Mouse (Mus musculus): ENCODE results near the gene Gm10310.
"Not testable (repeated sequence)": the region's sequence is repeated elsewhere in the genome, so short reads cannot be mapped to it uniquely, and the experiment has no call there.

- TF ChIP-seq E2F4 (IDR thresholded peaks at IDR 0.05; ENCODE audit: borderline replicate concordance, low read depth, low read length); EP300 (IDR thresholded peaks at IDR 0.05; ENCODE audit: low read depth in 1 of 2, low read length in 2 of 2); CTCF (IDR thresholded peaks at IDR 0.05 in 2 of 3, conservative IDR thresholded peaks at IDR 0.05 in 1 of 3; ENCODE audit: control insufficient read depth in 1 of 3, insufficient read depth in 1 of 3, low read depth in 2 of 3, low read length in 3 of 3, poor library complexity in 1 of 3, severe bottlenecking in 1 of 3); GATA1 (IDR thresholded peaks at IDR 0.05; ENCODE audit: low read depth, low read length); ZC3H11A (IDR thresholded peaks at IDR 0.05; ENCODE audit: low read depth, low read length): not testable (repeated sequence)
These were observed 3.0 kb downstream of the Gm10310 start for GRCm38 (mm10) chr10:129981867-129982266.

Data from MEL (cell line).